Mouse (Mus musculus) ES-E14 (cell line): ENCODE measurements around the gene Dnajb13. TPM values are rescaled to one million over a fixed set of nuclear protein-coding genes. Genes with fewer than 3 reads are reported as not detected.

Source experiments
- DNase-seq: peaks from one replicate; pipeline ENCODE4 v3.0.0-alpha.2; 2013; ENCODE audit warnings: low read depth, low spot score
- H3K27ac ChIP-seq: 2 replicates; pipeline ENCODE4 v1.5.1; 2012; ENCODE audit warnings: low read depth, mild to moderate bottlenecking, low read length, moderate library complexity, mixed read lengths; ENCODE audit not compliant: poor library complexity, insufficient read depth, severe bottlenecking
- H3K36me3 ChIP-seq: 2 replicates; pipeline ENCODE4 v1.6.1; 2012; ENCODE audit warnings: mild to moderate bottlenecking, low read length, moderate library complexity, mixed read lengths; ENCODE audit not compliant: control insufficient read depth, poor library complexity, insufficient read depth, severe bottlenecking
- H3K4me1 ChIP-seq, 2 experiments: fragments of 150-350 bp in 1 of 2; sonication (generic) in 1 of 2; 2 replicates each; pipeline ENCODE4 v1.6.1; 2012; ENCODE audit warnings: low read length in 2 of 2, mild to moderate bottlenecking in 1 of 2, mixed read lengths in 1 of 2; ENCODE audit not compliant: control insufficient read depth in 2 of 2, insufficient read depth in 2 of 2, poor library complexity in 1 of 2
- H3K4me3 ChIP-seq, 2 experiments: fragments of 150-350 bp in 1 of 2; sonication (generic) in 1 of 2; 2 replicates each; pipeline ENCODE4 v1.5.1; 2012; ENCODE audit warnings: low read length in 2 of 2, low read depth in 1 of 2, mild to moderate bottlenecking in 1 of 2, mixed read lengths in 1 of 2; ENCODE audit not compliant: insufficient read depth in 1 of 2, poor library complexity in 1 of 2, severe bottlenecking in 1 of 2
- H3K9ac ChIP-seq: 2 replicates; pipeline ENCODE4 v1.6.1; 2012; ENCODE audit warnings: low read depth, mild to moderate bottlenecking, low read length, mixed read lengths; ENCODE audit not compliant: poor library complexity, insufficient read depth, severe bottlenecking
- H3K9me3 ChIP-seq: fragments of 150-350 bp; sonication (generic); 2 replicates; pipeline ENCODE4 v1.6.1; 2012; ENCODE audit warnings: low read depth, mild to moderate bottlenecking, low read length; ENCODE audit not compliant: control insufficient read depth, insufficient read depth
- CHD2 ChIP-seq: IDR thresholded peaks from 2 replicates; pipeline ENCODE4 v1.6.1; 2014; ENCODE audit warnings: mild to moderate bottlenecking, low read depth, low read length, inconsistent platforms
- HCFC1 ChIP-seq: IDR thresholded peaks from 2 replicates; pipeline ENCODE4 v1.6.1; 2012; ENCODE audit warnings: low read length, inconsistent platforms, borderline replicate concordance; ENCODE audit not compliant: insufficient read depth
- MAFK ChIP-seq: IDR thresholded peaks from 2 replicates; pipeline ENCODE4 v1.6.1; 2014; ENCODE audit warnings: mild to moderate bottlenecking, low read depth, low read length, inconsistent platforms; ENCODE audit not compliant: insufficient read depth
- ZC3H11A ChIP-seq: IDR thresholded peaks from 2 replicates; pipeline ENCODE4 v1.6.1; 2012; ENCODE audit warnings: low read depth, mild to moderate bottlenecking, inconsistent platforms, low read length, borderline replicate concordance
- ZNF384 ChIP-seq: IDR thresholded peaks from 2 replicates; pipeline ENCODE4 v1.6.1; 2012; ENCODE audit warnings: low read depth, low read length, inconsistent platforms
- in situ Hi-C, 2 experiments: fragments of 600-800 bp; cut with MboI; formaldehyde crosslinking; loops; one replicate each; pipeline ENCODE4 v1.15.1; 2025; ENCODE audit warnings: low sequenced_read_pairs in 2 of 2, inconsistent platforms in 1 of 2; ENCODE audit not compliant: unreplicated experiment in 2 of 2
- total RNA-seq: library from RNA; depleted of rRNA; stranded (reverse); fragments of 300-350 nt; gene quantifications from 2 replicates; pipeline ENCODE4 v1.2.3, GENCODE M21; 2012; rRNA removed

The Dnajb13 gene
- total RNA-seq, 1 experiment = 2.8 TPM

GRCm38 (mm10) chr7:100459862-100460261 is 54.9 kb downstream of the Dnajb13 start:
- in situ Hi-C loops = no loop called here
- DNase-seq = no peak
- H3K9ac ChIP-seq = no peak overlapping the region
- H3K36me3 ChIP-seq = peaks cover 4% of the 10 kb centered on the region; the same call in 1 of the 2 replicates
- H3K4me3 ChIP-seq = no peak overlapping the region
- TF ChIP-seq MAFK (no peak), ZNF384 (no peak), CHD2 (no peak), ZC3H11A (no peak), HCFC1 (no peak)
- H3K9me3 ChIP-seq = no peaks in the 10 kb centered on the region
- 0 out of 4 replicates have a peak, but pooled peaks cover 0 to 2% of the 10 kb centered on the region in 2 experiments for H3K4me1 ChIP-seq
- no peak overlapping the region for H3K27ac ChIP-seq

GRCm38 (mm10) chr7:100458153-100458552 is 56.6 kb downstream of the Dnajb13 start:
- Histone ChIP-seq H3K36me3 (peaks cover 6% of the 10 kb centered on the region; the same call in 1 of the 2 replicates), H3K27ac (no peak overlapping the region), H3K9ac (no peak overlapping the region), H3K4me1 (0 out of 4 replicates have a peak, but pooled peaks cover 0 to 2% of the 10 kb centered on the region in 2 experiments), H3K4me3 (no peak overlapping the region), H3K9me3 (no peaks in the 10 kb centered on the region)
- no peak for TF ChIP-seq ZC3H11A
- no peak for TF ChIP-seq CHD2
- TF ChIP-seq MAFK = no peak
- no peak for TF ChIP-seq HCFC1
- no peak for TF ChIP-seq ZNF384
- DNase-seq = no peak
- in situ Hi-C loops = no loop called here

Other genes starting within 250 kb of the Dnajb13 start
- 0.95 and 2.0 TPM in 2 replicates for gene P4ha3, start 229.4 kb downstream of the Dnajb13 start, total RNA-seq
- 10.9 and 12.5 TPM in 2 replicates for gene C2cd3, start 142.7 kb downstream of the Dnajb13 start, total RNA-seq
- gene Ppme1, start 142.7 kb downstream of the Dnajb13 start, total RNA-seq = 31.4 and 34.8 TPM in 2 replicates
- gene Ucp3, start 42.0 kb downstream of the Dnajb13 start, total RNA-seq = not detected in 2 replicates
- 46.9 and 52.7 TPM in 2 replicates for gene Ucp2, start 21.6 kb downstream of the Dnajb13 start, total RNA-seq
- gene Coa4, start 22.1 kb upstream of the Dnajb13 start, total RNA-seq = 11.3 and 14.6 TPM in 2 replicates
- gene Rab6a, start 92.5 kb upstream of the Dnajb13 start, total RNA-seq = 58.7 and 61.8 TPM in 2 replicates
- gene Mrpl48, start 93.3 kb upstream of the Dnajb13 start, total RNA-seq = 27.9 and 30.9 TPM in 2 replicates
- 4.4 and 4.7 TPM in 2 replicates for gene Plekhb1, start 147.5 kb upstream of the Dnajb13 start, total RNA-seq
- 19.1 and 21.1 TPM in 2 replicates for gene Fam168a, start 191.7 kb upstream of the Dnajb13 start, total RNA-seq